In genomic region chr8:11114531-11114930, GRCm38 (mm10) we compare ENCODE assay signal across 24 mouse cellular contexts.
DNase-seq lines count a peak whose midpoint lies in the region; ATAC-seq lines count a peak whose summit lies in the region.
"Had no signal": no experiment of that assay in that cellular context is flagged by ENCODE, and none has a peak within 500 bp of the region (broad histone marks: within the 10 kb centered on the region; RNA-seq: fewer than 3 reads in every experiment).

No protein-coding gene starts in this region.

- DNase-seq in forebrain, embryonic 11.5 days (ENCODE audit: low spot score), result no peak
- DNase-seq in right cerebral cortex, adult 18-20 months, result peak; percentile 10
- no peak for DNase-seq in right cerebral cortex, postnatal 36 days (ENCODE audit: low spot score in 2 of 2)
- DNase-seq in right cerebral cortex, postnatal 10 days (ENCODE audit: low spot score in 2 of 2), result peak; percentile 55 to 73
- DNase-seq in hindbrain, embryonic 10.5 days (ENCODE audit: low spot score), result no peak
- no peak for DNase-seq in thymus, postnatal 0 days (ENCODE audit: low spot score)
- DNase-seq: adrenal gland, postnatal 14 days; cerebellum, adult 8-10 months; gastrocnemius, postnatal 10 days; heart, adult 11 months; heart, postnatal 14 days; kidney, adult 2 months; kidney, postnatal 14 days; thymus, postnatal 25 days had no signal

- no peak overlapping the region for H3K4me3 ChIP-seq in forebrain, embryonic 16.5 days (replicated peaks; ENCODE audit: low read length)
- H3K4me3 ChIP-seq in forebrain, embryonic 11.5 days (ENCODE audit: low read depth, low read length), result no peak overlapping the region
- H3K4me3 ChIP-seq in hindbrain, embryonic 10.5 days, result no peak overlapping the region
- H3K4me3 ChIP-seq: heart, embryonic 12.5 days; hindbrain, embryonic 13.5 days; limb, embryonic 13.5 days; midbrain, embryonic 13.5 days; neural tube, embryonic 13.5 days had no signal

- peaks cover 3% of the 10 kb centered on the region; the same call in 1 of the 2 replicates for H3K27me3 ChIP-seq in forebrain, embryonic 16.5 days (replicated peaks; ENCODE audit: control insufficient read depth, insufficient read depth, low read length)
- peaks cover 26% of the 10 kb centered on the region for H3K27me3 ChIP-seq in forebrain, embryonic 11.5 days (ENCODE audit: control insufficient read depth, insufficient read depth, low read length)
- no peaks in the 10 kb centered on the region for H3K27me3 ChIP-seq in hindbrain, embryonic 10.5 days (ENCODE audit: insufficient read depth, poor library complexity, severe bottlenecking)
- H3K27me3 ChIP-seq: CH12.LX; hindbrain, embryonic 13.5 days; limb, embryonic 13.5 days; midbrain, embryonic 13.5 days; neural tube, embryonic 13.5 days had no signal

- ATAC-seq in forebrain, embryonic 16.5 days, result peak; percentile 60
- ATAC-seq in forebrain, embryonic 11.5 days (replicated peaks; ENCODE audit: low FRiP score), result no peak
- ATAC-seq: inflammation-experienced regulatory T-cells, adult 6 months; lung, postnatal 0 days; midbrain, embryonic 13.5 days had no signal

- 50% methylated on average over 8 of the region's 8 CpGs for WGBS in forebrain, embryonic 16.5 days
- 75% methylated on average over 8 of the region's 8 CpGs for WGBS in forebrain, embryonic 11.5 days
- WGBS in hindbrain, embryonic 10.5 days, result 59% methylated on average over 8 of the region's 8 CpGs

- peak overlapping the region; percentile 48; the same call in 1 of the 2 replicates for H3K27ac ChIP-seq in forebrain, embryonic 16.5 days (ENCODE audit: low read length)
- H3K27ac ChIP-seq in forebrain, embryonic 11.5 days (ENCODE audit: low read depth, low read length), result no peak overlapping the region
- H3K27ac ChIP-seq in hindbrain, embryonic 10.5 days, result no peak overlapping the region
- H3K27ac ChIP-seq: hindbrain, embryonic 13.5 days; limb, embryonic 13.5 days; liver, embryonic 14.5 days; midbrain, embryonic 13.5 days; neural tube, embryonic 13.5 days had no signal

- no peaks in the 10 kb centered on the region for H3K9me3 ChIP-seq in forebrain, embryonic 16.5 days (ENCODE audit: control insufficient read depth, low read length)
- H3K9me3 ChIP-seq in forebrain, embryonic 11.5 days (ENCODE audit: control insufficient read depth, low read length), result no peaks in the 10 kb centered on the region
- no peaks in the 10 kb centered on the region for H3K9me3 ChIP-seq in hindbrain, embryonic 10.5 days
- H3K9me3 ChIP-seq: heart, embryonic 12.5 days; hindbrain, embryonic 13.5 days; limb, embryonic 13.5 days; midbrain, embryonic 13.5 days; neural tube, embryonic 13.5 days had no signal

- H3K9ac ChIP-seq in forebrain, embryonic 16.5 days (replicated peaks; ENCODE audit: low read depth, low read length), result no peak overlapping the region
- H3K9ac ChIP-seq in forebrain, embryonic 11.5 days (ENCODE audit: low read length), result no peak overlapping the region
- H3K9ac ChIP-seq: heart, embryonic 12.5 days; hindbrain, embryonic 13.5 days; limb, embryonic 13.5 days; liver, embryonic 14.5 days; midbrain, embryonic 13.5 days; neural tube, embryonic 13.5 days had no signal

- no peaks in the 10 kb centered on the region for H3K36me3 ChIP-seq in forebrain, embryonic 16.5 days (ENCODE audit: control insufficient read depth, insufficient read depth)
- H3K36me3 ChIP-seq in forebrain, embryonic 11.5 days (ENCODE audit: control insufficient read depth, insufficient read depth, low read length), result no peaks in the 10 kb centered on the region
- H3K36me3 ChIP-seq in hindbrain, embryonic 10.5 days, result no peaks in the 10 kb centered on the region
- H3K36me3 ChIP-seq: heart, embryonic 12.5 days; hindbrain, embryonic 13.5 days; limb, embryonic 13.5 days; midbrain, embryonic 13.5 days; neural tube, embryonic 13.5 days had no signal

- H3K4me2 ChIP-seq in forebrain, embryonic 16.5 days (ENCODE audit: low read length), result no peak overlapping the region
- no peak overlapping the region for H3K4me2 ChIP-seq in forebrain, embryonic 11.5 days (ENCODE audit: low read depth, low read length, severe bottlenecking)
- H3K4me2 ChIP-seq: heart, embryonic 12.5 days; hindbrain, embryonic 13.5 days; limb, embryonic 13.5 days; midbrain, embryonic 13.5 days; neural tube, embryonic 13.5 days had no signal

- H3K4me1 ChIP-seq in forebrain, embryonic 16.5 days (replicated peaks; ENCODE audit: control insufficient read depth, insufficient read depth, low read length), result peaks cover 19% of the 10 kb centered on the region
- H3K4me1 ChIP-seq in forebrain, embryonic 11.5 days (replicated peaks; ENCODE audit: control insufficient read depth, insufficient read depth, low read length), result no peaks in the 10 kb centered on the region
- no peaks in the 10 kb centered on the region for H3K4me1 ChIP-seq in hindbrain, embryonic 10.5 days (replicated peaks)

Comparison
In these comparisons a context has a peak if more than half of its experiments do, and no peak if none do; other contexts are left out.
1. DNase-seq: peak in right cerebral cortex, adult 18-20 months (single experiment) and right cerebral cortex, postnatal 10 days (2 of 2); none in forebrain, embryonic 11.5 days (single experiment), right cerebral cortex, postnatal 36 days (0 of 2), hindbrain, embryonic 10.5 days (single experiment) and thymus, postnatal 0 days (single experiment).